Mouse (Mus musculus): ENCODE measurements around the gene Pdlim7. TPM values are rescaled to one million over a fixed set of nuclear protein-coding genes. Genes with fewer than 3 reads are reported as not detected.

Gene Pdlim7
- total and polyA plus RNA-seq, 3 experiments, result 8.7 to 32.5 (median 11.2) TPM

GRCm38 (mm10) chr13:55487578-55488498, 25.6 kb downstream of the Pdlim7 start, which contains the start of gene Dbn1:
Gene Dbn1, minus strand, starts transcription at chr13:55488111.
- H3K27me3 ChIP-seq (replicated peaks), result peaks cover 87% of the 10 kb centered on the region

GRCm38 (mm10) chr13:55486916-55487577, 26.4 kb downstream of the Pdlim7 start:
- H3K4me2 ChIP-seq (ENCODE audit: insufficient read depth, low read depth, poor library complexity, severe bottlenecking), result peak overlapping the region; percentile 87
- H3K36me3 ChIP-seq (replicated peaks in 1 of 2; ENCODE audit: control insufficient read depth in 1 of 2, insufficient read depth in 1 of 2, low read length in 1 of 2), result no peaks in the 10 kb centered on the region
- H3K27me3 ChIP-seq (replicated peaks), result peaks cover 87% of the 10 kb centered on the region
- in situ Hi-C loops (cut with MboI; ENCODE audit: low pct_ligation_motif_present, low pct_unique_long_range_greater_than_20kb, low sequenced_read_pairs), result no loop called here
- no peaks in the 10 kb centered on the region for H3K79me2 ChIP-seq (replicated peaks; ENCODE audit: control insufficient read depth, extremely low read depth, insufficient read depth, poor library complexity, severe bottlenecking)
- H3K9me3 ChIP-seq (replicated peaks; ENCODE audit: low read length), result no peaks in the 10 kb centered on the region
- H3K27ac ChIP-seq (ENCODE audit: insufficient read depth, low read depth), result no peak overlapping the region
- H3K4me1 ChIP-seq (ENCODE audit: control insufficient read depth in 1 of 2, insufficient read depth in 2 of 2), result peaks cover 5 to 10% of the 10 kb centered on the region in 2 experiments; a peak in 3 of 4 replicates
- peak overlapping the region in 1 of 3 experiments; percentile 62 for H3K4me3 ChIP-seq (replicated peaks in 1 of 3; ENCODE audit: low read depth in 2 of 3, low read length in 2 of 3, poor library complexity in 1 of 3)
- TF ChIP-seq HCFC1 (IDR thresholded peaks at IDR 0.05; ENCODE audit: low read depth, low read length) (no peak), MYC (IDR thresholded peaks at IDR 0.05; ENCODE audit: low read depth, low read length) (no peak), MEF2A (IDR thresholded peaks at IDR 0.05; ENCODE audit: borderline replicate concordance, low read depth, low read length) (no peak), USF1 (IDR thresholded peaks at IDR 0.05; ENCODE audit: low read depth, low read length) (no peak), MXI1 (IDR thresholded peaks at IDR 0.05; ENCODE audit: low read depth, low read length) (no peak; the same call in 1 of the 2 replicates), PAX5 (IDR thresholded peaks at IDR 0.05; ENCODE audit: low read length) (no peak), TBP (conservative IDR thresholded peaks at IDR 0.05; ENCODE audit: low read depth, low read length) (no peak), NELFE (IDR thresholded peaks at IDR 0.05; ENCODE audit: low read depth, low read length) (no peak), POLR2A (IDR thresholded peaks at IDR 0.05; ENCODE audit: low read depth, low read length) (no peak), MAFK (IDR thresholded peaks at IDR 0.05; ENCODE audit: insufficient replicate concordance, low read length) (no peak), E2F4 (IDR thresholded peaks at IDR 0.05; ENCODE audit: insufficient replicate concordance, low read depth, low read length) (no peak), GABPA (IDR thresholded peaks at IDR 0.05; ENCODE audit: insufficient replicate concordance, low read depth, low read length) (no peak), SMC3 (IDR thresholded peaks at IDR 0.05; ENCODE audit: low read depth, low read length) (no peak), ZC3H11A (IDR thresholded peaks at IDR 0.05; ENCODE audit: low read depth, low read length) (no peak), RAD21 (IDR thresholded peaks at IDR 0.05; ENCODE audit: low read depth, low read length) (no peak), ELF1 (IDR thresholded peaks at IDR 0.05; ENCODE audit: low read depth, low read length) (no peak), ETS1 (conservative IDR thresholded peaks at IDR 0.05; ENCODE audit: low read depth, low read length) (no peak), CHD2 (IDR thresholded peaks at IDR 0.05; ENCODE audit: low read length) (no peak)
- dilution Hi-C loops (cut with MboI; ENCODE audit: extremely low pct_ligation_motif_present, extremely low pct_unique_long_range_greater_than_20kb, low sequenced_read_pairs), result no loop called here
- DNase-seq (ENCODE audit: extremely low read depth), result no peak
- peak overlapping the region; percentile 50; the same call in 1 of the 2 replicates for H3K9ac ChIP-seq (ENCODE audit: insufficient read depth, low read depth)

More at GRCm38 (mm10) chr13:55487578-55488498, 25.6 kb downstream of the Pdlim7 start, which contains the start of gene Dbn1:
- Histone ChIP-seq H3K27ac (ENCODE audit: insufficient read depth, low read depth) (no peak within 1 kb of the TSS), H3K79me2 (replicated peaks; ENCODE audit: control insufficient read depth, extremely low read depth, insufficient read depth, poor library complexity, severe bottlenecking) (no peaks in the 10 kb centered on the region), H3K4me3 (replicated peaks in 1 of 3; ENCODE audit: low read depth in 2 of 3, low read length in 2 of 3, poor library complexity in 1 of 3) (peak within 1 kb of the TSS in 1 of 3 experiments; percentile 62), H3K4me1 (ENCODE audit: control insufficient read depth in 1 of 2, insufficient read depth in 2 of 2) (peaks cover 5 to 10% of the 10 kb centered on the region in 2 experiments; a peak in 3 of 4 replicates), H3K36me3 (replicated peaks in 1 of 2; ENCODE audit: control insufficient read depth in 1 of 2, insufficient read depth in 1 of 2, low read length in 1 of 2) (no peaks in the 10 kb centered on the region), H3K4me2 (ENCODE audit: insufficient read depth, low read depth, poor library complexity, severe bottlenecking) (peak within 1 kb of the TSS; percentile 87), H3K9ac (ENCODE audit: insufficient read depth, low read depth) (peak within 1 kb of the TSS; percentile 50; the same call in 1 of the 2 replicates), H3K9me3 (replicated peaks; ENCODE audit: low read length) (no peaks in the 10 kb centered on the region)
- in situ Hi-C loops (cut with MboI; ENCODE audit: low pct_ligation_motif_present, low pct_unique_long_range_greater_than_20kb, low sequenced_read_pairs) (no loop called here), dilution Hi-C loops (cut with MboI; ENCODE audit: extremely low pct_ligation_motif_present, extremely low pct_unique_long_range_greater_than_20kb, low sequenced_read_pairs) (no loop called here)
- TF ChIP-seq TCF12 (IDR thresholded peaks at IDR 0.05; ENCODE audit: low read depth, low read length), result no peak
- TF ChIP-seq UBTF (IDR thresholded peaks at IDR 0.05; ENCODE audit: low read depth, low read length), result 0 out of 2 replicates have a peak, but pooled peaks have one; percentile 25
- TF ChIP-seq MAZ (IDR thresholded peaks at IDR 0.05; ENCODE audit: low read depth, low read length), result no peak
- DNase-seq (ENCODE audit: extremely low read depth), result no peak

All from CH12.LX (cell line).